Comparison of ENCODE assay signal across 9 mouse cellular contexts in genomic region chr9:72654593-72655242, GRCm38 (mm10). TPM values are rescaled to one million over a fixed set of nuclear protein-coding genes. Genes with fewer than 3 reads are reported as not detected.
A peak's percentile ranks its signal among the peaks of the same experiment; 100 is the strongest.
DNase-seq lines count a peak whose midpoint lies in the region; ATAC-seq and TF ChIP-seq lines count a peak whose summit lies in the region.
"Had no signal": no experiment of that assay in that cellular context is flagged by ENCODE, and none has a peak within 500 bp of the region (broad histone marks: within the 10 kb centered on the region; RNA-seq: fewer than 3 reads in every experiment).

No protein-coding gene starts in this region.

- H3K36me3 ChIP-seq in forebrain, embryonic 14.5 days (ENCODE audit: control insufficient read depth, insufficient read depth, low read length): no peaks in the 10 kb centered on the region
- H3K36me3 ChIP-seq in forebrain, embryonic 16.5 days (ENCODE audit: control insufficient read depth, insufficient read depth): no peaks in the 10 kb centered on the region
- H3K36me3 ChIP-seq in ES-Bruce4 (ENCODE audit: control insufficient read depth, insufficient read depth, low read length, poor library complexity, severe bottlenecking): no peaks in the 10 kb centered on the region
- H3K36me3 ChIP-seq in hindbrain, embryonic 12.5 days: no peaks in the 10 kb centered on the region
- H3K36me3 ChIP-seq in limb, embryonic 13.5 days: no peaks in the 10 kb centered on the region

- TF ChIP-seq POLR2A in ES-Bruce4 (IDR thresholded peaks at IDR 0.05; ENCODE audit: insufficient read depth, low read length): no peak

- H3K27ac ChIP-seq in forebrain, embryonic 14.5 days (ENCODE audit: low read depth, low read length): no peak overlapping the region
- H3K27ac ChIP-seq in forebrain, embryonic 16.5 days (ENCODE audit: low read length): no peak overlapping the region
- no peak overlapping the region for H3K27ac ChIP-seq in ES-Bruce4 (ENCODE audit: insufficient read depth, low read length)
- no peak overlapping the region for H3K27ac ChIP-seq in hindbrain, embryonic 12.5 days
- peak overlapping the region; percentile 80; the same call in 1 of the 2 replicates for H3K27ac ChIP-seq in limb, embryonic 13.5 days
- H3K27ac ChIP-seq: macrophage had no signal

- peak; percentile 42 for DNase-seq in forebrain, embryonic 14.5 days (ENCODE audit: low spot score)
- DNase-seq in embryo, embryonic 11 days: peak; percentile 75
- peak; percentile 37 for DNase-seq in testis, postnatal 14 days (ENCODE audit: low spot score)

- no peak overlapping the region for H3K4me2 ChIP-seq in forebrain, embryonic 14.5 days (ENCODE audit: low read length)
- no peak overlapping the region for H3K4me2 ChIP-seq in forebrain, embryonic 16.5 days (ENCODE audit: low read length)
- no peak overlapping the region for H3K4me2 ChIP-seq in hindbrain, embryonic 12.5 days (replicated peaks)
- H3K4me2 ChIP-seq in limb, embryonic 13.5 days (replicated peaks): no peak overlapping the region

- peak; percentile 90 for TF ChIP-seq CTCF in ES-Bruce4 (IDR thresholded peaks at IDR 0.05; ENCODE audit: low read depth, low read length)

- H3K4me3 ChIP-seq in forebrain, embryonic 14.5 days (ENCODE audit: low read depth, low read length): no peak overlapping the region
- H3K4me3 ChIP-seq in forebrain, embryonic 16.5 days (replicated peaks; ENCODE audit: low read length): no peak overlapping the region
- no peak overlapping the region for H3K4me3 ChIP-seq in ES-Bruce4 (ENCODE audit: low read depth, low read length)
- H3K4me3 ChIP-seq in hindbrain, embryonic 12.5 days: no peak overlapping the region
- H3K4me3 ChIP-seq in limb, embryonic 13.5 days: no peak overlapping the region

- H3K9me3 ChIP-seq in forebrain, embryonic 14.5 days (replicated peaks; ENCODE audit: control insufficient read depth, low read length): no peaks in the 10 kb centered on the region
- H3K9me3 ChIP-seq in forebrain, embryonic 16.5 days (ENCODE audit: control insufficient read depth, low read length): no peaks in the 10 kb centered on the region
- H3K9me3 ChIP-seq in ES-Bruce4 (replicated peaks; ENCODE audit: control insufficient read depth, insufficient read depth, low read length, poor library complexity, severe bottlenecking): no peaks in the 10 kb centered on the region
- H3K9me3 ChIP-seq in hindbrain, embryonic 12.5 days (replicated peaks): no peaks in the 10 kb centered on the region
- H3K9me3 ChIP-seq in limb, embryonic 13.5 days: no peaks in the 10 kb centered on the region

- ATAC-seq in forebrain, embryonic 14.5 days: no peak
- no peak for ATAC-seq in forebrain, embryonic 16.5 days
- peak; percentile 49; the same call in 1 of the 2 replicates for ATAC-seq in hindbrain, embryonic 12.5 days (ENCODE audit: low FRiP score)
- no peak for ATAC-seq in limb, embryonic 13.5 days (ENCODE audit: low FRiP score, low read depth)
- peak; percentile 42; the same call in 1 of the 2 replicates for ATAC-seq in monocyte, adult 5-6 weeks (replicated peaks; ENCODE audit: insufficient number of reproducible peaks, low FRiP score, low TSS enrichment, poor library complexity, severe bottlenecking)

- no peak overlapping the region for H3K9ac ChIP-seq in forebrain, embryonic 14.5 days (ENCODE audit: low read length)
- H3K9ac ChIP-seq in forebrain, embryonic 16.5 days (replicated peaks; ENCODE audit: low read depth, low read length): no peak overlapping the region
- H3K9ac ChIP-seq in ES-Bruce4 (ENCODE audit: low read depth, poor library complexity, severe bottlenecking): no peak overlapping the region
- H3K9ac ChIP-seq in hindbrain, embryonic 12.5 days: no peak overlapping the region
- H3K9ac ChIP-seq in limb, embryonic 13.5 days: no peak overlapping the region

- 57% methylated on average over 6 of the region's 6 CpGs for WGBS in forebrain, embryonic 14.5 days
- WGBS in forebrain, embryonic 16.5 days: 64% methylated on average over 6 of the region's 6 CpGs
- 62% methylated on average over 6 of the region's 6 CpGs for WGBS in hindbrain, embryonic 12.5 days
- 67% methylated on average over 6 of the region's 6 CpGs for WGBS in limb, embryonic 13.5 days

- no peaks in the 10 kb centered on the region for H3K27me3 ChIP-seq in forebrain, embryonic 14.5 days (replicated peaks; ENCODE audit: control insufficient read depth, insufficient read depth, low read length)
- H3K27me3 ChIP-seq in forebrain, embryonic 16.5 days (replicated peaks; ENCODE audit: control insufficient read depth, insufficient read depth, low read length): no peaks in the 10 kb centered on the region
- no peaks in the 10 kb centered on the region for H3K27me3 ChIP-seq in ES-Bruce4 (ENCODE audit: control insufficient read depth, insufficient read depth, low read length, poor library complexity, severe bottlenecking)
- H3K27me3 ChIP-seq in hindbrain, embryonic 12.5 days: no peaks in the 10 kb centered on the region
- H3K27me3 ChIP-seq in limb, embryonic 13.5 days: no peaks in the 10 kb centered on the region

- no peak for TF ChIP-seq EP300 in ES-Bruce4 (IDR thresholded peaks at IDR 0.05; ENCODE audit: insufficient read depth, low read depth, low read length)

- peaks cover 6% of the 10 kb centered on the region; the same call in 1 of the 2 replicates for H3K4me1 ChIP-seq in forebrain, embryonic 14.5 days (ENCODE audit: control insufficient read depth, insufficient read depth, low read length)
- H3K4me1 ChIP-seq in forebrain, embryonic 16.5 days (replicated peaks; ENCODE audit: control insufficient read depth, insufficient read depth, low read length): no peaks in the 10 kb centered on the region
- H3K4me1 ChIP-seq in ES-Bruce4 (ENCODE audit: control insufficient read depth, insufficient read depth, low read length): peaks cover 13% of the 10 kb centered on the region
- H3K4me1 ChIP-seq in hindbrain, embryonic 12.5 days: peaks cover 28% of the 10 kb centered on the region; the same call in 1 of the 2 replicates
- peaks cover 56% of the 10 kb centered on the region for H3K4me1 ChIP-seq in limb, embryonic 13.5 days

RNA-seq across cellular contexts. Expression of gene Nedd4, which starts 7.4 kb away (rescaled TPM):
- polyA plus RNA-seq in forebrain, embryonic 14.5 days (2014; fragmentation: Nextera tagmentation; extraction: Ambion mirVana): 437 and 459 TPM in 2 replicates
- polyA plus RNA-seq in forebrain, embryonic 16.5 days (2015; fragmentation: Nextera tagmentation; extraction: Ambion mirVana): 415 and 474 TPM in 2 replicates
- polyA plus RNA-seq in ES-Bruce4 (2011; ENCODE audit: insufficient read depth, insufficient read length, low read depth, missing spikeins): 1,167 and 1,184 TPM in 2 replicates
- 704 and 727 TPM in 2 replicates for polyA plus RNA-seq in hindbrain, embryonic 12.5 days (2016; fragmentation: Nextera tagmentation; extraction: Ambion mirVana)
- 754 and 779 TPM in 2 replicates for polyA plus RNA-seq in limb, embryonic 13.5 days (2015; fragmentation: Nextera tagmentation; extraction: Ambion mirVana)
- total RNA-seq in monocyte, adult 5-6 weeks (2017): 69.3 to 109 TPM (median 72.0 TPM) in 3 replicates

Comparison
In these comparisons a context has a peak if more than half of its experiments do, and no peak if none do; other contexts are left out.
1. ATAC-seq: peak in hindbrain, embryonic 12.5 days (single experiment) and monocyte, adult 5-6 weeks (single experiment); none in forebrain, embryonic 14.5 days (single experiment), forebrain, embryonic 16.5 days (single experiment) and limb, embryonic 13.5 days (single experiment).
2. Peak in every context shown above with its lines, with median percentiles within 50 percentile points of each other: DNase-seq.